Mouse (Mus musculus) thymus, postnatal 10 days (tissue): Measurements from ENCODE around the gene Fars2.

Experiments used
- DNase-seq, 2 experiments: peaks; one replicate each; pipeline ENCODE4 v3.0.0; 2021; ENCODE audit warnings: low spot score in 2 of 2

The Fars2 gene

GRCm38 (mm10) chr13:36117143-36118014, at the start of gene Fars2, which contains the start of gene Lyrm4:
Fars2 (plus strand) TSS chr13:36117412.
Lyrm4 (minus strand) TSS chr13:36117526.
- peak; percentile 92 to 96 for DNase-seq

- DNase-seq, result no peak
Measured at GRCm38 (mm10) chr13:36074484-36074883, 42.7 kb upstream of the Fars2 start.

GRCm38 (mm10) chr13:36081591-36081990, 35.6 kb upstream of the Fars2 start:
- no peak for DNase-seq

- no peak for DNase-seq
Measured at GRCm38 (mm10) chr13:36084701-36085100, 32.5 kb upstream of the Fars2 start.

- no peak for DNase-seq
Measured at GRCm38 (mm10) chr13:36085971-36086370, 31.2 kb upstream of the Fars2 start.

GRCm38 (mm10) chr13:36086608-36087391, 30.4 kb upstream of the Fars2 start:
- no peak for DNase-seq

- no peak for DNase-seq
Measured at GRCm38 (mm10) chr13:36087427-36087826, 29.8 kb upstream of the Fars2 start.

GRCm38 (mm10) chr13:36088168-36088567, 29.0 kb upstream of the Fars2 start:
- no peak for DNase-seq

- no peak for DNase-seq
Measured at GRCm38 (mm10) chr13:36096684-36097383, 20.4 kb upstream of the Fars2 start.

GRCm38 (mm10) chr13:36105591-36105990, 11.6 kb upstream of the Fars2 start:
- no peak for DNase-seq

- no peak for DNase-seq
Measured at GRCm38 (mm10) chr13:36108528-36108927, 8.7 kb upstream of the Fars2 start.

- DNase-seq, result no peak
Measured at GRCm38 (mm10) chr13:36111331-36111730, 5.9 kb upstream of the Fars2 start.

- DNase-seq, result no peak
Measured at GRCm38 (mm10) chr13:36113181-36113580, 4.0 kb upstream of the Fars2 start.

- DNase-seq, result peak; percentile 14 to 39
Measured at GRCm38 (mm10) chr13:36116520-36117142, 581 bp upstream of the Fars2 start.

GRCm38 (mm10) chr13:36119684-36120083, 2.5 kb downstream of the Fars2 start:
- no peak for DNase-seq

- DNase-seq, result no peak
Measured at GRCm38 (mm10) chr13:36120606-36121005, 3.4 kb downstream of the Fars2 start.

- DNase-seq, result no peak
Measured at GRCm38 (mm10) chr13:36129360-36130054, 12.3 kb downstream of the Fars2 start.

- DNase-seq, result no peak
Measured at GRCm38 (mm10) chr13:36131401-36131800, 14.2 kb downstream of the Fars2 start.

GRCm38 (mm10) chr13:36131992-36132649, 14.9 kb downstream of the Fars2 start:
- DNase-seq, result no peak

- no peak for DNase-seq
Measured at GRCm38 (mm10) chr13:36139703-36140102, 22.5 kb downstream of the Fars2 start.
